Mouse (Mus musculus): ENCODE data around the gene Cuedc2.

Gene Cuedc2

GRCm38 (mm10) chr19:46306751-46307289, 31.7 kb downstream of the Cuedc2 start:
- no peak for DNase-seq (ENCODE audit: low spot score)

GRCm38 (mm10) chr19:46306268-46306610, 32.3 kb downstream of the Cuedc2 start:
- no peak for DNase-seq (ENCODE audit: low spot score)

- DNase-seq (ENCODE audit: low spot score) = peak; percentile 89
Observed at GRCm38 (mm10) chr19:46305432-46306267, 32.9 kb downstream of the Cuedc2 start.

DNA sequence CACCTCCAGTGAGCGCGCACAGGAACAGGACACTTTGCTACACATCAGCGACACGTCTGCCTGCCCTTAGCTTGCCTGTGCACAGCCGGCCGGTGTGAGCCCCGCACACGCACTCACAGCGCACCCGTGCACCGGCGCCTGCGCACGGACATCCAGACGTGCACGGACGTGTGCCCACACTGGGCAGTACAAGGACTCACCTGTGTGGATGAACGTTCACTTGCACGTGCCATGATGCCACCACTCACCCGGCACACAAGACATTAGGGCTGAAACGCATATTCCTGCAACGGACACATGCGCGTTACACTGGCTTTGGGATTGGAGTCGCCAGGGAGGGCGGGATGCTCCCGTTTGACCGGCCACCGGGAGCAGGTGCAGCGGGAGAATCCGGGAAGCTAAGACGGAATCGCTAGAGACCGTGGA, 33.6 kb downstream of the Cuedc2 start:
- DNase-seq (ENCODE audit: low spot score) = no peak

DNA sequence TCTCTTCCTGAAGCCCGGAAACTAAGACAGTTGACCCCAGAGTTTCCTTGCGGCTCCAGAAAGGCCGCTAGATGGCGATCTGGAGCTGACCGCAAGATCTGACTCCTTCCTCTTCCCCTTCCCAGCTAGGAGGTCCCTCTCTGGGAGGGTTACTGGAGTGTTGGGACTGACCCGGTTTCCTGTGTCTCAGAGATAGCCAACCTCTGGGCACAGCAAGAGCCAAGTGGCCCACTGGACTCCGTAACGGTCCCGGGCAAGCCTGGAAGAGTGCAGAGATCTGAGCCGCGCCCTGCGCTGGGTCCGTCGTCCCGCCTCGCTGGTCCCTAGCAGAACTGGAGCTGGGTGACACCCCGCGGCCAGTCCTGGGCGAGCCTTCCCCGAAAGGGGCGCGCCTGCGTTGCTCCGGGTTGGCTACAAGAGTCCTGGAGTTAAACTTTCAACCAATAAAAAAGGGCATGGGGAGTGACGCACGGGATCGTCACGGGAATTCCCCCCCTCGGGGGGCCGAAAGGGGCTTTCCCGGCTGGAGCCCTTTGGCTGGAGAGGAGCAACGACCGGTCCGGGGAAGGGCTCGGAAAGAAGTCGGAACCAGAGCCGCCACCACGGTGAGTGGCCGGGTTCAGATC, 34.2 kb downstream of the Cuedc2 start, which contains the start of gene Nfkb2:
Nfkb2 (plus strand) TSS at position 105 of the 626 bp plus-strand sequence.
- DNase-seq (ENCODE audit: low spot score) = peak; percentile 91

DNA sequence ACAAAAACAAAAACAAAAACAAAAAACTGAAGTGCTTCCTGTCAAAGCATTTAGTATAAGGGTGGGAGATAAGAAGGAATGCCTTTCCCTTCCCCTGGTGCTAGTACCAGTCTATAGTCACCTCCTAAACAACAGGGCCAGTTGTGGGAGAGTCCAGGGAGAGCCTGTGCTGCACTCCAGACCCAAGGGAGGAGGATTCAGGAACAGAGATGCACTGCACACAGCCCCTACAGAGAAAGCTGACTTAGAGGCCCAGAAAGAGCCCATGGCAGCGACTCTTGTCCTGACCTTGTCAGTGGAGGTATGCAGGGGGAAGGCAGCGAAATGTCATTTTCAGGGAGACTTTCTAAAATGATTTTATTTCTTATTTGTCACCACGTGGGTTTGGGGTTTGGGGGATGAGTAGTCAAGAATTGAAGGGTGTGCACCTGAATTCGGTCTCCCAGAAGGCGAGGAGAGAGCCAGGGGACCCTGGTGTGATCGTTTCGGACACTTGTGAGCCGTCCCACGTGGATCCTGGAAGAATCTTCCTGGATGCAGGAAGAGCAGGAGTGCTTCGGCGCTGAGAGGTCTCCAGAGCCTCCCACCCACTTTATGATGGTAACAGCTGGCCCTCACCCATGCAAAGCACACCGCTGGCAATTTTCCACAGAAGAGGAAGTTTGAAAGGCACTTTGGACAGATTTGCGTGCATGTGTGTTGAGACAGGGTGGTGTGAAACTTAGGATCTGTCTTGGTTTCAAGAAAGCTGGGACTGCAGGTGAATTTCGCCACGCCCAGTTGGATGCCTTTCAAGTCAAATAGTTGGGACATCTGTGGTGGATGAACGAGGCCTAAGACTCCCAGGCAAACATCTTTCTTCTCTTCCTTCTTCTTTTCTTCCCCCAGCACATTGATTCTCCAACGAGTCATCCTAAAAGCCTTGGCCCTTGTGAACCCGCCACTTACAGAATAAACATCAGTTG, 35.0 kb downstream of the Cuedc2 start:
- no peak for DNase-seq (ENCODE audit: low spot score)

- DNase-seq (ENCODE audit: low spot score) = no peak
Observed at GRCm38 (mm10) chr19:46302551-46302950, 36.0 kb downstream of the Cuedc2 start.

- DNase-seq (ENCODE audit: low spot score) = no peak
Observed at GRCm38 (mm10) chr19:46300294-46301045, 38.0 kb downstream of the Cuedc2 start.

- no peak for DNase-seq (ENCODE audit: low spot score)
Observed at GRCm38 (mm10) chr19:46296938-46297337, 41.6 kb downstream of the Cuedc2 start.

DNA sequence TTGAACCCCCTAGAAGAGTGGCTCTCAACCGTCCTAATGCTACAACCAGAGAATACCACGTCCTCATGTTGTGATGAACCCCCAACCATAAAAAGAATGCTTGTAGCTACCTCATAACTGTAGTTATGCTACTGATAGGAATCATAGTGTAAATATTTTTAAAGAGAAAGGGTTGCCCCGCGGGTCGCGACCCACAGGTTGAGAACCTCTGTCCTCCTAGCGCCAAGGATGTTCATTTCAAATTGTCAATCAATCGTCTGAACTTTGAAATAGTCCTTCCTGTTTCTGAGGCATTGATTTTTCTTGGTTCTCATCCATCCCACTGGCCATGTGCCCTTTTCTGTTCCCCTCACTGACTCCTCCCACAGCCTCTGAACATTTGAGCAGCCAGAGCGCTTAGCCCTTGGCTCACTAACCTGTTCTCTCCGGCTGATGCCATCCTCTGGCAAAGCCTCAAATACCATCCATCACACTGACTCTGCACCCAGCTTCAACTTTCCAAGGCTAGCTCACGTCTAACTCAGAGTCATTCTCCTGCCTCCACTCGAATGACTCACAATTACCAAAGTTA, 47.9 kb downstream of the Cuedc2 start:
- no peak for DNase-seq (ENCODE audit: low spot score)

- no peak for DNase-seq (ENCODE audit: low spot score)
Observed at GRCm38 (mm10) chr19:46287566-46287965, 50.9 kb downstream of the Cuedc2 start.

DNA sequence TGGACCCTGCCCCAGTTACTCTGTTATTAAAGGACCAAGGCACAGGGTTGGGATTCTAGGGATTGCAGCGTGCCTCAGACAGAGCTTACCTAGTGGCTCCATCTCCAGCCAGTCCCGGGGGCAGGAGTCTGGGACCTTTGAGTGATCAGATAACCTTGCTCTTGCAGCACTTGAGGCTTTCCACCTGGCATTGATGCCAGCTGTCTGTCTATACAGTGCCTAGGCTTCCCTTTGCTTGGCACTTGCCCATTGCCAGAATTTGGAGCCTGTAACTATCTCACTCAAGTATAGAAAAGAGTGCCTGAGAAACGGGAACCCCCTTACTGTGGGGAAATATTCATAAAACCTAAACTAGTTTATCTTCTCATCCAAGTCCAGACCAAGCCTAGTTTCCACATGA, 51.6 kb downstream of the Cuedc2 start:
- DNase-seq (ENCODE audit: low spot score) = no peak

DNA sequence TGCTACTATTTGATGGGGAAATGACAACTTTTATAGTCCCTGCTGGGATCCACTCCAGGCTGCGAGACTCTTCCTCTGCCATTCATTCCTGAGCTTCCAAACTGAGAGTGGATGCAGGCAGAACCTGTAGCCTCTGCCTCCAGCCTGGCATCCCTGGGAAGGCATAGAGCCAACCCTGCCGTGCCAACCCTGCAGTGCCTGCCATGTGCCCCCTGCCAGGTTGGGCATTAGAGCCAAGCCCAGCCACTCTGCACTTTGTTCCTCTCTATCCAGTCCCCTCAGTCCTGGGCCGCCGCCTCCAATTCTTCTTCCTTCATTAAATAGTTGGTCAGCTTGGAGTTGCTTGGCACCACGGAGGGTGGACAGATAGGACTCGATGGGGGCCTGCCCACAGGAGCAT, 52.5 kb downstream of the Cuedc2 start:
- no peak for DNase-seq (ENCODE audit: low spot score)

DNA sequence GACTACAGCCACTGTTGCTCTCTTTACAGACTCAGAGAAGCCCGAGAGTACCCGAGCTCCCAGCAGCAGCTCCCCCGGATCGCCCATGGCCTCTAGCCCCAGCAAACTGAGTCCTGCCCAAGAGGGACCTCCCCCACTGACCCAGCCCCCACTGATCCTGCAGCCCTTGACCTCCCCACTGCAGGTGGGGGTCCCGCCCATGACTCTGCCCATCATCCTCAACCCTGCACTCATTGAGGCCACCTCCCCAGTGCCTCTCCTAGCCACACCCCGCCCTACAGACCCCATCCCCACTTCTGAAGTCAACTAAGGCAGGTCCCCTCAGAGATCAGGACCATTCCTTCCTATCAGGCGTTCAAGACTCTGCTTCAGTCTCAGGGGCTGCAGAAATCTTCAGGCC, 52.9 kb downstream of the Cuedc2 start:
- no peak for DNase-seq (ENCODE audit: low spot score)

DNA sequence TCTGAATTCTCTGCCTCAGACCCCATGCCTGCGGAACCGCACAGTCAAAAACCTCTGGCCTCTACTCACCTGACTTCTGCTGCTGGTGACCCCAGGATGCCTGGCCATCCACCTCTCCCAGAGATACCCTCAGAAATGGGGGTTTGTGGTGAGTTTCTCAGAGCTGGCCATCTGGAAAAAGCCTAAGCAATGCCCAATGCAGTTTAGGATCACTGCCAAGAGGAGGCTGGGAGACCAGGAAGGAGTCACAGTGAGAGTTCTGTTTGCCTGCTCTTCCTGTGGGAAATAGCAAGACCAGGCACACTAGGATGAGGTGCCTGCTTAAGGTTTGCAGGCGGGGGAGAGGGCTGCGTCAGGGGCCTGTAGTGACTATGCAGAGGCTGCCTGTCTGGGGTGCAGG, 53.8 kb downstream of the Cuedc2 start:
- DNase-seq (ENCODE audit: low spot score) = no peak

GRCm38 (mm10) chr19:46282081-46282849, 56.2 kb downstream of the Cuedc2 start:
- no peak for DNase-seq (ENCODE audit: low spot score)

Data from c-Kit-positive CD71-positive TER-119-positive erythroid progenitor cells, embryonic 14.5 days (primary cell).